Mouse (Mus musculus): ENCODE results near the gene Nme9. TPM values are rescaled to one million over a fixed set of nuclear protein-coding genes. Genes with fewer than 3 reads are reported as not detected.

The Nme9 gene
- total RNA-seq, 2 experiments from 2014 or later: not detected

GRCm38 (mm10) chr9:99469681-99470273 is 18.5 kb downstream of the Nme9 start:
- DNase-seq: no peak
- intact Hi-C loops (cut with DNase I; ENCODE audit: low total_unique reads): loop anchor here (10.0 kb wide), 1 partner anchor 195 kb away; no protein-coding TSS in a partner anchor

GRCm38 (mm10) chr9:99470347-99471092 is 19.2 kb downstream of the Nme9 start:
- no peak for DNase-seq
- intact Hi-C loops (cut with DNase I; ENCODE audit: low total_unique reads): no loop called here

- intact Hi-C loops (cut with DNase I; ENCODE audit: low total_unique reads): no loop called here
- DNase-seq: no peak
Measured at GRCm38 (mm10) chr9:99471334-99471733, 20.1 kb downstream of the Nme9 start.

- intact Hi-C loops (cut with DNase I; ENCODE audit: low total_unique reads): no loop called here
Measured at GRCm38 (mm10) chr9:99479181-99479711, 28.0 kb downstream of the Nme9 start.

GRCm38 (mm10) chr9:99480764-99481163 is 29.5 kb downstream of the Nme9 start:
- intact Hi-C loops (cut with DNase I; ENCODE audit: low total_unique reads): no loop called here
- DNase-seq: no peak

More at GRCm38 (mm10) chr9:99479181-99479711, 28.0 kb downstream of the Nme9 start:
- DNase-seq: no peak

GRCm38 (mm10) chr9:99483191-99483590 is 31.9 kb downstream of the Nme9 start:
- intact Hi-C loops (cut with DNase I; ENCODE audit: low total_unique reads): no loop called here
- no peak for DNase-seq

GRCm38 (mm10) chr9:99484632-99485031 is 33.4 kb downstream of the Nme9 start:
- DNase-seq: no peak
- intact Hi-C loops (cut with DNase I; ENCODE audit: low total_unique reads): no loop called here

- intact Hi-C loops (cut with DNase I; ENCODE audit: low total_unique reads): no loop called here
- DNase-seq: no peak
Measured at GRCm38 (mm10) chr9:99485144-99485543, 33.9 kb downstream of the Nme9 start.

- DNase-seq: no peak
- intact Hi-C loops (cut with DNase I; ENCODE audit: low total_unique reads): no loop called here
Measured at GRCm38 (mm10) chr9:99487126-99487695, 35.9 kb downstream of the Nme9 start.

GRCm38 (mm10) chr9:99487841-99488240 is 36.6 kb downstream of the Nme9 start:
- DNase-seq: no peak
- intact Hi-C loops (cut with DNase I; ENCODE audit: low total_unique reads): no loop called here

- intact Hi-C loops (cut with DNase I; ENCODE audit: low total_unique reads): no loop called here
Measured at GRCm38 (mm10) chr9:99491050-99491449, 39.8 kb downstream of the Nme9 start.

GRCm38 (mm10) chr9:99492634-99493200 is 41.4 kb downstream of the Nme9 start:
- intact Hi-C loops (cut with DNase I; ENCODE audit: low total_unique reads): no loop called here
- DNase-seq: no peak

More at GRCm38 (mm10) chr9:99491050-99491449, 39.8 kb downstream of the Nme9 start:
- no peak for DNase-seq

GRCm38 (mm10) chr9:99499336-99499735 is 48.1 kb downstream of the Nme9 start:
- intact Hi-C loops (cut with DNase I; ENCODE audit: low total_unique reads): no loop called here

GRCm38 (mm10) chr9:99505875-99506274 is 54.6 kb downstream of the Nme9 start:
- DNase-seq: no peak
- intact Hi-C loops (cut with DNase I; ENCODE audit: low total_unique reads): no loop called here

More at GRCm38 (mm10) chr9:99499336-99499735, 48.1 kb downstream of the Nme9 start:
- DNase-seq: no peak

Other genes with a start within 250 kb of the Nme9 start
- gene Faiml, start 214.2 kb upstream of the Nme9 start, total RNA-seq (2021): not detected
- 1 to 10 TPM; 1.3 to 1.6 TPM for gene Cep70, start 208.1 kb upstream of the Nme9 start, total RNA-seq (2021)
- under 1 TPM in 1 of 2 experiments, not detected in 1; 0.37 TPM for gene Esyt3, start 92.9 kb upstream of the Nme9 start, total RNA-seq (2021)
- gene Mras, start 14.1 kb upstream of the Nme9 start, total RNA-seq (2021): 1 to 10 TPM; 6.8 to 7.7 TPM
- gene Armc8, start 117.4 kb downstream of the Nme9 start, total RNA-seq (2021): 10 to 100 TPM; 25.3 to 25.9 TPM
- gene Dbr1, start 124.3 kb downstream of the Nme9 start, total RNA-seq (2021): 1 to 10 TPM; 4.1 to 5.9 TPM
- not detected for gene A4gnt, start 161.0 kb downstream of the Nme9 start, total RNA-seq (2021)
- 1 to 10 TPM; 3.1 to 3.2 TPM for gene Dzip1l, start 178.0 kb downstream of the Nme9 start, total RNA-seq (2021)

All from gastrocnemius, postnatal 14 days (tissue).